Mouse (Mus musculus) lung, postnatal 36 days (tissue): ENCODE measurements around the gene Fastkd3.
"Not testable (repeated sequence)": the region's sequence is repeated elsewhere in the genome, so short reads cannot be mapped to it uniquely, and the experiment has no call there.

Experiments
- DNase-seq: peaks from one replicate; pipeline ENCODE4 v3.0.0; 2022; ENCODE audit warnings: mixed read lengths

Fastkd3 gene

GRCm38 (mm10) chr13:68581747-68582516, at the start of gene Fastkd3, which contains the start of gene Mtrr:
Fastkd3 (plus strand) TSS chr13:68582234.
Mtrr (minus strand) TSS chr13:68582149.
- DNase-seq = peak; percentile 97

GRCm38 (mm10) chr13:68553391-68553790, 28.6 kb upstream of the Fastkd3 start:
- not testable (repeated sequence) for DNase-seq

GRCm38 (mm10) chr13:68568110-68568509, 13.9 kb upstream of the Fastkd3 start:
- DNase-seq = no peak

- no peak for DNase-seq
These were observed 13.5 kb upstream of the Fastkd3 start for GRCm38 (mm10) chr13:68568548-68568947.

- DNase-seq = peak; percentile 81
These were observed 12.3 kb upstream of the Fastkd3 start for GRCm38 (mm10) chr13:68569589-68570336.

DNA sequence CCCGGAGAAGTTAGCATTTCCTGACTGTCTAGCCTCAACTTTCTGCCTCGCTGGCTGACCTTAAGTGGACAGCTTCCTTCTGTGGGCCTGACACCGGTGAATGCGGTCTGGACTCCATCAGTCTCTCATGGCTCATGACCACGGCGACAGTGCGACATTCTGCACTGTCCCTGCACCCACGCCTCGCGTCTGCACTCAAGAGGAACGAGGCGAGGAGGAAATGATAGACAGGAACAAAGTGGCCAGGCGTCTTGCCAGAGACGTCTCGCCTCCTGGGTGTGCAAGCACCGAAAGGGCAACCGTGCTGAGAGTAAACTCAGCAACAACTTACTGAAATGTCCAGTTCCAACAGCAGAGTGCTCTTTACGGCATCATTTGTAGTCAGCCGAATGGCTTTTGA, 9.8 kb upstream of the Fastkd3 start:
- DNase-seq = no peak

DNA sequence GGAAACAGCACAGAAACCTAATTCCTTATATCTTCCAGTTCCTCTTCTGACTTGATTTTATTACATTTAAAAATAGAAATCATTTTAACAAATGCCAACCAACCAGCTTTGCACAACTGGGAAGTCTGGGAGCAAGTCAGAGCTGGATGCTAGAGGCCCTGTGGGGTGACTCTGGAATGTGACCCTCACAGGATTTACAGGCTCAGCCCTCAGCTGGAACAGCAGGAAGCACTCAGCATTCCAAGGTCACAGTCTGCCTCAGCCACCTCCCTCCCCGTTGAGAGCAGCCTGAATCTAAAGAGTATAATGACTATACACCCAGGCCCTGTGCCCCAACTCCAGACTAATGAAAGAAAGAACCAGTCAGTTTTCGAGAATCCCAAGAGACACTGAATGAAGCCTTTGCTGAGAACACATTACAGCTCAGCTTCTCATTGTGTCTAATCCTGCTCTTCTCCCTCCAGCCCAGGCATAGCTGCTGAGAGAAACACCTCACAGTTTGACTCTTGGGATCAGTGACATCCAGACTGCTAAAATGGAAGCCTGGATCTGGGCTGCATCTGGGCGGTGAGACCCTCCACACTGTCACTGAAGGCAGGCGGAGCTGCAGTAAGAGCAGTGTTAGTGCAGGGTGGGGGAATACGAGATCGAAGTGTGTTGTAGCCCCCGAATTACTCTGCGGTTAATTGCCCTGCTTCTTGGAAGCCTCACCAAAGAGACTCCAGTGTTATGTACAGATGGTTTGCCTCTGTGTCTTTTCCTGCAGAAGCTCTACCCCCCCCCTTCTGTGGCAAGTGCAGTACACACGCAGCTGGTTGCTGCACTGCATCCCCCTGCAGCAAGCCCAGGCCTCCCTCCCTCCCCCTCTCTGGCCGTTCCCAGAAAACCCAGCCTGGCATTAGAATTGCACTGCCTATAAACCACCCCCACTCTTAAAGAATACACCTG, 8.8 kb upstream of the Fastkd3 start:
- peak; percentile 40 for DNase-seq

DNA sequence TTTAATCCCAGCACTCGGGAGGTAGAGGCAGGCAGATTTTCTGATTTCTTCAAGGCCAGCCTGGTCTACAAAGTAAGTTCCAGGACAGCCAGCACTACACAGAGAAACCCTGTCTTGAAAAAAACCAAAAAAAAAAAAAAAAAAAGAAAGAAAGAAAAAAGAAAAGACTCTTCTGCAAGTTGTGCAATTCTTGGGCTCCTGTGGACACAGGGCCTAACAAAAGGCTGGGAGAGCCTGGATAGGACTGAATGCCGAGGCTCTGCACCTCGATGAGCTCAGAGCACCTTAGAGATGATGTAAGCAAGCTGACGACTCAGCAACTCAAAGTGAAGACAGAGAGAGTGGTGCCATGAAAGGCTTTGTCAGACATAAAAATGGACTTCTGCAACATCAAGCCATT, 7.6 kb upstream of the Fastkd3 start:
- DNase-seq = no peak

DNA sequence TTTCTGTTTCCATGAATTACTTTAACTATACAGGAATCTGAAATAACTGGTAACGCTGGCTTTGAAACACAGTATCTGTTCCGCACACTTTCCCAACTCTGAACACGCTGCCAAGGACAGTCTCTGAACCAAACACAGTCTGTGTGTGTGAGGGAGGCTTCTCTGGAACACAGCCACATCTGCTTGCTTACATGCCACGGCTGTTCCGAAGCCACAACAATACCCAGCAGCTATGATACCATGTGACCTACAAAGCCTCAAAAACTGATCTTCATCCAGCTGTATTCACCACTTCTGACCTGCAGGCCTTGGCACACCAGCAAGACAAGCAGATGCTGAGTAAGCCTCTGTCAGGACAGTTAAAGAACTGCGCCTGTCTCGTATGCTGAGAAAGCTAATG, 4.1 kb upstream of the Fastkd3 start:
- DNase-seq = peak; percentile 62

GRCm38 (mm10) chr13:68581086-68581740, 821 bp upstream of the Fastkd3 start:
- no peak for DNase-seq

GRCm38 (mm10) chr13:68582517-68582780, 415 bp downstream of the Fastkd3 start:
- peak; percentile 21 for DNase-seq

DNA sequence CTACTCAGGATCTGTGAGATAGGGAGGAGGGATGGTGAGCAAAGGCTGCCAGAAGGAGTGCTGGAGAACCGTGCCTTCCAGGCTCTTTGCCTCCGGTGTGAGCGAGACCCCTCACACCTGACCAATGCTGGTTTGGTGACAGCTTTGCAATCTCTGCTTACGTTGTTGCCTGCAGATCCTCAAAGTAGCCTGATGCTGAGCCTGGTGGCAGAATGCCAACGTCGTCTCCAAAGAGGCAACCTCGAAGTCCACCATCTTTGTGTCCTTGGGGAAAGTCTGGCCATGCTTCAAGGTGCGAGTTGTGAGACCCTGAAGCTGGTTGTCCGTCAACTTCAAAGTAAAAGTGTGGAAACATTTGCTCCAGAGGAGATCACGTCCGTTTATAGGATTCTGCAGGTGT, 1.9 kb downstream of the Fastkd3 start:
- no peak for DNase-seq

DNA sequence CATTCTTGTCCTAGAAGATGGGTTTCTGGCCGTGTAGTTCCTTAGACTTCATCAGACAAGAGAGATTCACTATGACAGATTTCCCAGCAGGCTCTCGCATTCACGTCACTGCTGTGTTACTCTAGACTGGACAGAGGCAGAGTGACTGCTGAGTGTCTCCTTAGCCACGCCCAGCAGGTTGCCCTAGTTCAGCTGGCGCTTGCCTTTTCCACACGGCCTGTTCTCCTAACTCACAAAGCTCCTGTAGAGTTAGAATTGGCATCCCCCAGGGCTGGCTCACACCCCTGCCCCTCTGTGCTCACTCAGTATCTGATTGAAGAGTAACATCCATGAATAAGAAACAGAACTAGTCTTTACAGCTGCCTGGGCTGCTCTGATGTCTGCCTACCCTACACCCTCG, 3.4 kb downstream of the Fastkd3 start:
- no peak for DNase-seq

GRCm38 (mm10) chr13:68588352-68588751, 6.3 kb downstream of the Fastkd3 start:
- no peak for DNase-seq

- DNase-seq = peak; percentile 53
These were observed 11.8 kb downstream of the Fastkd3 start for GRCm38 (mm10) chr13:68593797-68594196.

DNA sequence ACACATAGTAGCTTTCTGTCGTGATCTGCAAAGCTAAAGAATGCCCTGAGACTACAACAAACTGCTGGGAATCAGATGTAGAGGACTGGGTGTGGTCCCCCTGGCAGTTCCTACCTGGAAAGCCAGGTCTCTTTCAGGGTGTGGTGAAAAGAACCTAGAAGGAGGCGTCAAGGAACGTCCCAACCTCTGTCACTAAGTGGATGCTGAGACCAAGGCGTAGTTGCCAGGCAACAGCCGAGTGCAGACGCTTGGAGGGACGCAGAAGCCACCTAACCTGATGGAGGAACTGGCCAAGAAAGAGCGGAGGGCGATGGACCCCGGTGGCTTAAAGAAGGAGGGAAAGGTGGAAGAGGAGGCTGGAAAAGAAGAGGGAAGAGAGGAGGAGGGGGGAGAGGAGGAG, 15.2 kb downstream of the Fastkd3 start, which contains the start of gene 1700001L19Rik:
Gene 1700001L19Rik, plus strand, starts transcription at position 223 of the 400 bp plus-strand sequence.
- DNase-seq = no peak

DNA sequence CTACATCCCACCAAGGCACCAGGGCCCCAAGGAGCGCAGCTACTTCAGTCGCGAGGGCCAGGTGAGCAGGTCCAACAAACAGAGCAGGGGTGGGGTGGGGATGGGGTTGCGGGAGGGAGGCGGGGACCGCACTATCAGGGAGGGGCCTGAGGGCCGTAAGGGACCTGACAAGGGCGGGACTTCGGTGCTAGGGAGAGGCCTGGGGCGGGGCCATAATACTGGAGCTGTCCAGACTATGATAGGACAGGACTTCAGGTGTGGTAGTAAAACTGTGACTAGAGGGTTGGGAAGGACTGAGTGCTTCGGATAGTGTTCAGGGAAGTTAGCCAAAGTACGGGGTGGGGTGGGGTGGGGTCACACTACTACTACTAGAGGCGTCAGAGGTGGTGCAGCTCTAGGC, 15.6 kb downstream of the Fastkd3 start:
- peak; percentile 41 for DNase-seq

GRCm38 (mm10) chr13:68598953-68599352, 16.9 kb downstream of the Fastkd3 start:
- DNase-seq = no peak

- DNase-seq = peak; percentile 38
These were observed 19.1 kb downstream of the Fastkd3 start for GRCm38 (mm10) chr13:68601184-68601583.

DNA sequence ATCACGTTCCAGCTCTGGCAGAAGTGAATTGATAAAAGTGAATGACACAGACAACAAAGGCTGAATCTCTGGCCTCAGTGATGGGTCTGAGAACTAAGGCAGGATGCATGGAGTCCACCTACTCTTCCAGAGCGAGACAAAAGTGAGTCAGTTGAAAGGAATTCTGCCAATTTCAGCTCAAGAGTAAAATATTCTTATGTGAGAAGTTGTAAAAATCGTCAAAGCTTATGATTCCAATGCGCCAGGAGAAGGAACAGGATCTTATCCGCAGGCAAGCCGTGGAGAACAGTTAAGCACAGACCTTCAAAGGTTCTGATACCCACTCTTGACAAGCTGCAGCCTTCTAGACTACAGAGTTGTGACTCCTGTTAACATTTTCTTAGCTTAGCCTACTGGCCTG, 21.1 kb downstream of the Fastkd3 start:
- DNase-seq = no peak

- peak; percentile 75 for DNase-seq
These were observed 23.7 kb downstream of the Fastkd3 start for GRCm38 (mm10) chr13:68605689-68606126.

DNA sequence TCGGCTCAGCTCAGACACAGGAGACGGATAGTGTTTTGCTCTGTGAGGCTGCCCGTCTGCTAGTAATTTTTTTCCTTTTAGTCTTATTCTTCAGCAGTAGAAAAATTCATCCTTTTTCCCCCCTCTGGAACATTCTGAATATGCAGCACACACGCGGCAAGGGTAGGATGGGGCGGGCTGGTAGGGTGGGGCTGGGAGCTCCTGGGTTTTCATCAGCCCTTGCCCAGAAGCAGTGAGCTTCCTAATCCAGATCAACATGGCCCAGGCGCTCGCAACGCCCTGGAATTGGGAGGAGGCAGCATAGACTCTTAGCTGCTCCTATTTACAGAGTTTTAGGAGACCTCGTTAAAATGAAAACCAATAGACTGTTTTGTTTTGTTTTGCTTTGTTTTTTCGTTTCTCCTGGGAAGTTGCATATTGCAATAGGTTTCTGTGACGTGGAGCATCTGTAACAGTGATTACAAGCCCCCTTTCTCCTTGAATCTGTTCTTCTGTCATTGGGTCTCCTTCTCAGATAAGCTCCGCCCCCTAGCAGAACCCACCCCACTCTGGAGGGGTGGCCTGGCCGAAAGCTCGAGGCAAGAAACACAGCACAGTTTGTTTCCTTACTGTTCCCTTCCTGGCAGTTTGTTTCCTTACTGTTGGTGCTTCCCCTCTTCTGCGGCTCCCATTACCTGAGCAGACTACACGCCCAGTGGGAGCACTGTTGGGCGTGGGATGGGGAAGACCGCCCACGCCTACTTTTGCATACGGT, 25.8 kb downstream of the Fastkd3 start:
- peak; percentile 12 for DNase-seq
